Mouse (Mus musculus): Measurements from ENCODE around the gene Slc26a10. TPM values are rescaled to one million over a fixed set of nuclear protein-coding genes. Genes with fewer than 3 reads are reported as not detected.

Slc26a10 gene
- polyA plus RNA-seq, 1 experiment from 2014 or later = 1.4 TPM

DNA sequence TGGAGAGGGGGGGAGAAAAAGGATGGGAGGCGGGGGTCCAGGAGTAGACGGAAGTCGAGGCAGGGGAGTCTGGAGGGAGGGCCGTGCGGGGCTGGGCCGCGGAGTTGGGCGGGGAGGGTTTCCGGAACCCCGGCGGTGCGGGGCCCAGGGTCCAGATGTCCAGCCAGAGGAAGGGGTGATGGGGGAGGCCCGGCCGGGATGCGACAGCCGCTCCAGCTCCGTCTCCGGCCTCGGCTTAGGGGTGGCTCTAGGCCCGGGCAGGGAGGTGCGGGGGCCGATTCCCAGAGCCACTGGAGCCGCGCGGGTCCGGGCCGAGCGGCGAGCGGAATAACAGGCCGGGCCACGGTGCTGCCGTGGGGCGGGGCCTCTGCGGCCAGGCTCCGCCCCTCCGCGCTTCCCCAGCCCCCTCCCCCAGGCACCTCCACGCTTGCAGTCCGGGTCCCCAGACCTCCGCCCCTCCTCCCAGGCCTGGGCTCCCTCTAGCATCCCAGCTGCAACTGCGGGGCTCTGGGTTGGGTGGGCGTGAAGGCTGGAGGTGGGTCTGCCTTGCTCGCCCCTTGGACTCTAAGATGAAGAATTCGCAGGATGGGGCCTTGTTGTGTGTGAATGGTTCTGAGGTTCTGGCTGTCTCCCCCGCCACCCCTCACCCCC lies 8.1 kb upstream of the Slc26a10 start:
- Histone ChIP-seq H3K9ac (ENCODE audit: low read length) (peak overlapping the region; percentile 82), H3K36me3 (ENCODE audit: control insufficient read depth, insufficient read depth, low read length) (peaks cover 8% of the 10 kb centered on the region; the same call in 1 of the 2 replicates), H3K27me3 (ENCODE audit: control insufficient read depth, insufficient read depth, low read length) (no peaks in the 10 kb centered on the region), H3K27ac (ENCODE audit: low read length) (peak overlapping the region; percentile 96), H3K9me3 (replicated peaks; ENCODE audit: control insufficient read depth, low read length) (0 out of 2 replicates have a peak, but pooled peaks cover 3% of the 10 kb centered on the region), H3K4me1 (ENCODE audit: control insufficient read depth, insufficient read depth, low read length) (peaks cover 22% of the 10 kb centered on the region), H3K4me2 (ENCODE audit: low read depth, low read length) (peak overlapping the region; percentile 90), H3K4me3 (replicated peaks; ENCODE audit: low read length) (peak overlapping the region; percentile 62)
- peak; percentile 82 for ATAC-seq (ENCODE audit: insufficient read depth, low FRiP score)
- WGBS = under 1% methylated on average over 41 of the region's 46 CpGs

DNA sequence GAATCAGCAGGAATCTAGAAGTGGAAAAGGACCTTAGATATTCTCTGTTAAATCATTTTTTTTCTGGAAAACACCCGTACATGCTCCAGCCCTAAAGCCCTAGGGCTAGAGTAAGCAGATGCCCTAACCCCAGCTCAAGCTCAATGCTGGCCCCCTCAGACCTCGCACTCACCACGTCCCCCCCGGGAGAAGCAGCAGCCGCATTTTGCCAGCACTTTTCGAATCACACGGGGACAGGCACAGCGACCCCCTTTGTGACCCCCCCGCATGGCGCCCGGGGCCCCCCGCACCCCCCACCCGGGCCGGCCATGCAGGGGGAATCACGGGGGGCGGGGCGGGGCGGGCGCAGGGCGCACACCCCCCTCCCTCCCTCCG lies 7.6 kb upstream of the Slc26a10 start:
- no peak for ATAC-seq (ENCODE audit: insufficient read depth, low FRiP score)
- Histone ChIP-seq H3K4me1 (ENCODE audit: control insufficient read depth, insufficient read depth, low read length) (peaks cover 22% of the 10 kb centered on the region), H3K27ac (ENCODE audit: low read length) (peak overlapping the region; percentile 96), H3K9ac (ENCODE audit: low read length) (peak overlapping the region; percentile 82), H3K4me2 (ENCODE audit: low read depth, low read length) (peak overlapping the region; percentile 90), H3K9me3 (replicated peaks; ENCODE audit: control insufficient read depth, low read length) (0 out of 2 replicates have a peak, but pooled peaks cover 3% of the 10 kb centered on the region), H3K27me3 (ENCODE audit: control insufficient read depth, insufficient read depth, low read length) (no peaks in the 10 kb centered on the region), H3K36me3 (ENCODE audit: control insufficient read depth, insufficient read depth, low read length) (peaks cover 8% of the 10 kb centered on the region; the same call in 1 of the 2 replicates), H3K4me3 (replicated peaks; ENCODE audit: low read length) (peak overlapping the region; percentile 62)
- 2% methylated on average over 20 of the region's 21 CpGs for WGBS

DNA sequence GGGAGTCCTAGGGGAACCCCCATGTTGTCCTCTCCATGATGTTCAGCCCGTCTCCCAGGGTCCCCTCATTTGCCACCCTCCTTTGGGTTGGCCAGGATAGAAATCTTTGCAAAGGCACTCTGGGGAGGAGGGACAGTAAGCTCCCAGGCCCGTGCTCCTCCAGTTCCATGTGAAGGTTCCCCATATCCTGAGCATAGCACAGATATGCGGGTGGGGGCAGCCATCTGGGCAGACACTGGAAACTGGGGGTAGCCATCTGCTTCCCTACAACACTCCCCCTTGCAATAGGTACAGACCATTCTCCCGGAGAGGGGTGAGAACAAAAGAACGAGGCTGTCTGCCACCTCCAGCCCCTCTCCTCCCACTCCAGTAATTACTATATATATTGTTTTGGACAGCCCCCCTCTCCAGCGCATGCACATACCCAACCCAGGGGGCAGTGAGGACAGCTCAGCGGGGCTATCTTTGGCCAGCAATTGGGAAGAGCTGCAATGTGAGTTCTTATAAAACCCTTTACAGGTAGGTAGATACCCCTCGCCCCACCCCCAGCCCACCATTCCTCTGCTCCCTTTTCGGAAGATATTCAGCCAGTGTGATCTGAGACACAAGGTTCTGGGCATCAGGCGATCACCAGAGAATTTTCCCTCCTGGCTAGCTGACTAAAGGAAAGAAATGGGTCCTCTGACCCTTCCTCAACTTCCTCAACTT lies 7.1 kb upstream of the Slc26a10 start:
- H3K4me1 ChIP-seq (ENCODE audit: control insufficient read depth, insufficient read depth, low read length) = peaks cover 22% of the 10 kb centered on the region
- H3K4me2 ChIP-seq (ENCODE audit: low read depth, low read length) = peak overlapping the region; percentile 90
- H3K27me3 ChIP-seq (ENCODE audit: control insufficient read depth, insufficient read depth, low read length) = no peaks in the 10 kb centered on the region
- H3K9me3 ChIP-seq (replicated peaks; ENCODE audit: control insufficient read depth, low read length) = 0 out of 2 replicates have a peak, but pooled peaks cover 3% of the 10 kb centered on the region
- H3K9ac ChIP-seq (ENCODE audit: low read length) = peak overlapping the region; percentile 82
- H3K36me3 ChIP-seq (ENCODE audit: control insufficient read depth, insufficient read depth, low read length) = peaks cover 8% of the 10 kb centered on the region; the same call in 1 of the 2 replicates
- H3K27ac ChIP-seq (ENCODE audit: low read length) = peak overlapping the region; percentile 96; the same call in 1 of the 2 replicates
- peak overlapping the region; percentile 62 for H3K4me3 ChIP-seq (replicated peaks; ENCODE audit: low read length)
- no peak for ATAC-seq (ENCODE audit: insufficient read depth, low FRiP score)
- 41% methylated on average over 10 of the region's 10 CpGs for WGBS

DNA sequence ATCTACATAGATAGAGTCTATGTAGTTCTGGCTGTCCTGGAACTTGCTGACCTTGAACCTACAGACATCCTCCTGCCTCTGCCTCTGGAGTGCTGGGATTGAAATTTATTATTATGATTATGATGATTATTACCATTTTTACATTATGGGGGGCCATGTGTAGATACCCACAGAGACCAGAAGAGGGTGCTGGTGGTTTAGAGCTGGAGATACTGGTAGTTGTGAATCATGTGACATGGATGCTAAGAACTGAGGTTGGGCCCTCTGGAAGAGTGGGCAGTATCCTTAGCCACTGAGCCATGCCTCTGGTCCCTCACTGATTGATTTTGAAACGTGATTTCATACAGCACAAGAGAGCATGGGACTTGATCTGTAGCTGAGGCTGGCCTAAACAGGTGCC lies 6.0 kb upstream of the Slc26a10 start:
- no peak overlapping the region for H3K4me3 ChIP-seq (replicated peaks; ENCODE audit: low read length)
- H3K27ac ChIP-seq (ENCODE audit: low read length) = no peak overlapping the region
- WGBS = 83% methylated on average over 1 of the region's 1 CpGs

GRCm38 (mm10) chr10:127185506-127185905 lies 5.1 kb upstream of the Slc26a10 start:
- Histone ChIP-seq H3K27me3 (ENCODE audit: control insufficient read depth, insufficient read depth, low read length) (peaks cover 15% of the 10 kb centered on the region), H3K4me3 (replicated peaks; ENCODE audit: low read length) (no peak overlapping the region), H3K9ac (ENCODE audit: low read length) (no peak overlapping the region), H3K27ac (ENCODE audit: low read length) (no peak overlapping the region), H3K4me2 (ENCODE audit: low read depth, low read length) (no peak overlapping the region), H3K36me3 (ENCODE audit: control insufficient read depth, insufficient read depth, low read length) (peaks cover 8% of the 10 kb centered on the region; the same call in 1 of the 2 replicates), H3K9me3 (replicated peaks; ENCODE audit: control insufficient read depth, low read length) (0 out of 2 replicates have a peak, but pooled peaks cover 3% of the 10 kb centered on the region), H3K4me1 (ENCODE audit: control insufficient read depth, insufficient read depth, low read length) (peaks cover 13% of the 10 kb centered on the region)
- ATAC-seq (ENCODE audit: insufficient read depth, low FRiP score) = no peak
- WGBS = 83% methylated on average over 15 of the region's 15 CpGs

More for the DNA sequence above, 6.0 kb upstream of the Slc26a10 start:
- Histone ChIP-seq H3K4me1 (ENCODE audit: control insufficient read depth, insufficient read depth, low read length) (peaks cover 22% of the 10 kb centered on the region), H3K9me3 (replicated peaks; ENCODE audit: control insufficient read depth, low read length) (0 out of 2 replicates have a peak, but pooled peaks cover 3% of the 10 kb centered on the region), H3K9ac (ENCODE audit: low read length) (no peak overlapping the region), H3K4me2 (ENCODE audit: low read depth, low read length) (no peak overlapping the region), H3K27me3 (ENCODE audit: control insufficient read depth, insufficient read depth, low read length) (peaks cover 6% of the 10 kb centered on the region; the same call in 1 of the 2 replicates), H3K36me3 (ENCODE audit: control insufficient read depth, insufficient read depth, low read length) (peaks cover 8% of the 10 kb centered on the region; the same call in 1 of the 2 replicates)
- no peak for ATAC-seq (ENCODE audit: insufficient read depth, low FRiP score)

- Histone ChIP-seq H3K9me3 (replicated peaks; ENCODE audit: control insufficient read depth, low read length) (0 out of 2 replicates have a peak, but pooled peaks cover 3% of the 10 kb centered on the region), H3K36me3 (ENCODE audit: control insufficient read depth, insufficient read depth, low read length) (peaks cover 8% of the 10 kb centered on the region; the same call in 1 of the 2 replicates), H3K9ac (ENCODE audit: low read length) (no peak overlapping the region), H3K27me3 (ENCODE audit: control insufficient read depth, insufficient read depth, low read length) (peaks cover 19% of the 10 kb centered on the region), H3K4me2 (ENCODE audit: low read depth, low read length) (no peak overlapping the region), H3K4me3 (replicated peaks; ENCODE audit: low read length) (no peak overlapping the region), H3K4me1 (ENCODE audit: control insufficient read depth, insufficient read depth, low read length) (peaks cover 13% of the 10 kb centered on the region), H3K27ac (ENCODE audit: low read length) (no peak overlapping the region)
- no peak for ATAC-seq (ENCODE audit: insufficient read depth, low FRiP score)
- WGBS = 71% methylated on average over 9 of the region's 9 CpGs
Measured at GRCm38 (mm10) chr10:127185101-127185500, 4.7 kb upstream of the Slc26a10 start.

GRCm38 (mm10) chr10:127183759-127184158 lies 3.3 kb upstream of the Slc26a10 start:
- Histone ChIP-seq H3K27ac (ENCODE audit: low read length) (no peak overlapping the region), H3K4me1 (ENCODE audit: control insufficient read depth, insufficient read depth, low read length) (peaks cover 14% of the 10 kb centered on the region), H3K27me3 (ENCODE audit: control insufficient read depth, insufficient read depth, low read length) (peaks cover 33% of the 10 kb centered on the region), H3K9ac (ENCODE audit: low read length) (no peak overlapping the region), H3K9me3 (replicated peaks; ENCODE audit: control insufficient read depth, low read length) (0 out of 2 replicates have a peak, but pooled peaks cover 3% of the 10 kb centered on the region), H3K36me3 (ENCODE audit: control insufficient read depth, insufficient read depth, low read length) (peaks cover 8% of the 10 kb centered on the region; the same call in 1 of the 2 replicates), H3K4me3 (replicated peaks; ENCODE audit: low read length) (no peak overlapping the region), H3K4me2 (ENCODE audit: low read depth, low read length) (peak overlapping the region; percentile 35)
- 14% methylated on average over 20 of the region's 20 CpGs for WGBS
- ATAC-seq (ENCODE audit: insufficient read depth, low FRiP score) = no peak

DNA sequence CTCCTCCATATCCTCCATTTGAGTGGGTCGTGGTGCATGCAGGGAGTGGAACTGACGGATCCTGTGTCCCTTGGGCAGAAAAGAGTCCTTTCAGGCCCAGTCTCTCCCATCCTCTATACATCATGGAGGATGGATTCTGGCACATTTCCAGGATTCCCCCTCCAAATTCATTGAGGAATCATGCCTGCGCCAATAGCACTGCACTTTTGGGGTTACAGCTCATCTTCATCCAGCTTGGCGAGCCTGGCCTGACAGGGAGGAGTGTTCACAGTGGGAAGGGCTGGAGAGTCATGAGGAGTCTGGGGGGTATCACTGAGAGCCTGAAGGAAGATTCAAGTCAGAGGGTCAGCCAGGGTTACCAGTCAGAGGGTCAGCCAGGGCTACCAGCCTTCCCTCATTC lies 2.2 kb upstream of the Slc26a10 start:
- Histone ChIP-seq H3K27me3 (ENCODE audit: control insufficient read depth, insufficient read depth, low read length) (peaks cover 40% of the 10 kb centered on the region), H3K27ac (ENCODE audit: low read length) (no peak overlapping the region), H3K9ac (ENCODE audit: low read length) (no peak overlapping the region), H3K36me3 (ENCODE audit: control insufficient read depth, insufficient read depth, low read length) (peaks cover 8% of the 10 kb centered on the region; the same call in 1 of the 2 replicates), H3K4me1 (ENCODE audit: control insufficient read depth, insufficient read depth, low read length) (peaks cover 18% of the 10 kb centered on the region), H3K4me2 (ENCODE audit: low read depth, low read length) (no peak overlapping the region), H3K9me3 (replicated peaks; ENCODE audit: control insufficient read depth, low read length) (0 out of 2 replicates have a peak, but pooled peaks cover 3% of the 10 kb centered on the region), H3K4me3 (replicated peaks; ENCODE audit: low read length) (no peak overlapping the region)
- 76% methylated on average over 4 of the region's 4 CpGs for WGBS
- ATAC-seq (ENCODE audit: insufficient read depth, low FRiP score) = no peak

DNA sequence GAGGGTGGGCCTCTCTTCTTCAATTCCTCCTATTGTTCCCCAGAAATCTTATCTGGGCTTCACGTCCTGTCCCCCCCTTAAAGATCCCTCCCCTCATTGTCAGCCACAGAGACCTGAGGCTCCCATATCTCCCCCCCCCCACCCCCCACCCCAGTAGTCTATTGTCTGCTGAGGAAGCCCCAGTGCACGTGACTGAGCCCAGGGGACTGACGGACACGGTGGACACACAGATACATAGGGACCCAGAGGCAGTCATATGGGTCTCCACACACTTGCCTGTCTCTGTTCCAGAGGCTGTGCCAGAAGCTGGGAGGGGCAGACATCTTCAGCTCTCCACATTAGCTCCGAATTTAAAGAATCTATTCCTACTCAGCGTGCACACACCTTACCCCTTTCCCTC lies 1.1 kb upstream of the Slc26a10 start:
- no peak overlapping the region for H3K4me2 ChIP-seq (ENCODE audit: low read depth, low read length)
- peaks cover 15% of the 10 kb centered on the region for H3K4me1 ChIP-seq (ENCODE audit: control insufficient read depth, insufficient read depth, low read length)
- peaks cover 45% of the 10 kb centered on the region for H3K27me3 ChIP-seq (ENCODE audit: control insufficient read depth, insufficient read depth, low read length)
- H3K9ac ChIP-seq (ENCODE audit: low read length) = no peak overlapping the region
- WGBS = 68% methylated on average over 6 of the region's 6 CpGs
- H3K9me3 ChIP-seq (replicated peaks; ENCODE audit: control insufficient read depth, low read length) = 0 out of 2 replicates have a peak, but pooled peaks cover under 1% of the 10 kb centered on the region
- no peak overlapping the region for H3K27ac ChIP-seq (ENCODE audit: low read length)
- no peak overlapping the region for H3K4me3 ChIP-seq (replicated peaks; ENCODE audit: low read length)
- no peak for ATAC-seq (ENCODE audit: insufficient read depth, low FRiP score)
- H3K36me3 ChIP-seq (ENCODE audit: control insufficient read depth, insufficient read depth, low read length) = peaks cover 3% of the 10 kb centered on the region; the same call in 1 of the 2 replicates
